In the genomic region with DNA sequence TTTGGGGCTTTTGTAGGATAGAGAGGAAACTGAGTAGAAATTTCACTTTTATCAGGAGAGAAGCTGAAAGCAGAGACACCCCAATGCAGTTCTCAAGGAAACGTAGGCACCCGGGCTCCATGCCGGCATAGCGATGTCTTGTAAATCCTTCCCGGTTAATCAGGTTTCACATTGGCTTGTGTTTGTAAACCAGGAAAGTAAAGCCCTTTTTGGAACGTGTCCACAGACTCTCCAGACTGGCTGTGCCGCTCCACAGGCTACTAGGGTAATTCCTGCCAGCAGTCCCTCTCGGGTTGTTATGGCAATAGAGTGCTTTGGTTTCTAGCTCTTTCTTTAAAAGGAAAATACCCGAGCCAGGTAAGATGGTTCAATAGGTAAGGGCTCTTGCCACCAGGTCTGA, we compare ENCODE assay signal across 8 mouse cellular contexts. TPM values are rescaled to one million over a fixed set of nuclear protein-coding genes. Genes with fewer than 3 reads are reported as not detected.
DNase-seq lines count a peak whose midpoint lies in the region; ATAC-seq and TF ChIP-seq lines count a peak whose summit lies in the region.

No protein-coding gene starts in this region.

- 22% methylated on average over 9 of the region's 9 CpGs for WGBS in forebrain, postnatal 0 days

- H3K4me3 ChIP-seq in forebrain, postnatal 0 days (ENCODE audit: low read depth, low read length) = no peak overlapping the region

- no peaks in the 10 kb centered on the region for H3K9me3 ChIP-seq in forebrain, postnatal 0 days (ENCODE audit: low read length)

- no peaks in the 10 kb centered on the region for H3K27me3 ChIP-seq in forebrain, postnatal 0 days (ENCODE audit: insufficient read depth, low read length)

- H3K9ac ChIP-seq in forebrain, postnatal 0 days = no peak overlapping the region

- DNase-seq in layer of hippocampus, adult 11-12 months (ENCODE audit: low spot score) = peak; percentile 47
- DNase-seq in layer of hippocampus, adult 9-10 months (ENCODE audit: low spot score) = no peak
- peak; percentile 30 to 40 for DNase-seq in cerebellum, adult 18-20 months
- DNase-seq in forebrain, postnatal 0 days = peak; percentile 80
- DNase-seq in layer of hippocampus, postnatal 14 days (ENCODE audit: low spot score in 2 of 2) = peak; percentile 48 to 71
- DNase-seq in adrenal gland, postnatal 25 days = no peak
- DNase-seq in adrenal gland, adult 8-10 months = no peak

- H3K4me1 ChIP-seq in forebrain, postnatal 0 days (ENCODE audit: insufficient read depth) = no peaks in the 10 kb centered on the region

- peak; percentile 81 for ATAC-seq in forebrain, postnatal 0 days
- no peak for ATAC-seq in inflammation-experienced regulatory T-cells, adult 6 months

- H3K4me2 ChIP-seq in forebrain, postnatal 0 days (ENCODE audit: low read depth) = 0 out of 2 replicates have a peak overlapping the region, but pooled peaks have one; percentile 15

- no peak for TF ChIP-seq CTCF in forebrain, postnatal 0 days (IDR thresholded peaks at IDR 0.05; ENCODE audit: low read depth)

- no peak overlapping the region for H3K27ac ChIP-seq in forebrain, postnatal 0 days (ENCODE audit: low read depth, low read length)

- no peaks in the 10 kb centered on the region for H3K36me3 ChIP-seq in forebrain, postnatal 0 days (ENCODE audit: insufficient read depth)

RNA-seq across cellular contexts. Expression of gene Nos1ap, which starts 40.6 kb away (rescaled TPM):
- total RNA-seq in forebrain, postnatal 0 days (2014; rRNA removed) = 8.0 and 12.4 TPM in 2 replicates
- polyA plus RNA-seq in forebrain, postnatal 0 days (2015; fragmentation: Nextera tagmentation; extraction: Ambion mirVana) = 8.0 and 14.8 TPM in 2 replicates
- 100 to 1,000 TPM; 127 to 160 TPM for total RNA-seq in layer of hippocampus, postnatal 14 days (2021)
- 20.1 and 31.1 TPM in 2 replicates for total RNA-seq in adrenal gland, postnatal 25 days (2021)
- not detected for polyA plus RNA-seq in inflammation-experienced regulatory T-cells, adult 6 months (2017; shearing (Covaris generic))
- 10 to 100 TPM; 19.9 to 46.9 (median 29.7) TPM for total RNA-seq in adrenal gland, adult 8-10 months (2022)

Comparison
In these comparisons a context has a peak if more than half of its experiments do, and no peak if none do; other contexts are left out.
1. DNase-seq: peak in layer of hippocampus, adult 11-12 months (single experiment), cerebellum, adult 18-20 months (2 of 2), forebrain, postnatal 0 days (single experiment) and layer of hippocampus, postnatal 14 days (2 of 2); none in layer of hippocampus, adult 9-10 months (single experiment), adrenal gland, postnatal 25 days (single experiment) and adrenal gland, adult 8-10 months (single experiment).